Mouse (Mus musculus): ENCODE data around the gene Tnfrsf11a.

- TF ChIP-seq CTCF (IDR thresholded peaks at IDR 0.05; ENCODE audit: low read depth, low read length): no peak
- no peak for TF ChIP-seq POLR2AphosphoS5 (IDR thresholded peaks at IDR 0.05; ENCODE audit: insufficient replicate concordance, low read depth, low read length)
Observed at GRCm38 (mm10) chr1:105876589-105876988, 96.1 kb downstream of the Tnfrsf11a start.
